Comparison of ENCODE assay signal across 28 mouse cellular contexts in genomic region chr3:152203996-152204395, GRCm38 (mm10). TPM values are rescaled to one million over a fixed set of nuclear protein-coding genes. Genes with fewer than 3 reads are reported as not detected.
A peak's percentile ranks its signal among the peaks of the same experiment; 100 is the strongest.
DNase-seq lines count a peak whose midpoint lies in the region; ATAC-seq and TF ChIP-seq lines count a peak whose summit lies in the region.
"Had no signal": no experiment of that assay in that cellular context is flagged by ENCODE, and none has a peak within 500 bp of the region (broad histone marks: within the 10 kb centered on the region; RNA-seq: fewer than 3 reads in every experiment).

No protein-coding gene starts in this region.

- H3K4me1 ChIP-seq in liver, embryonic 11.5 days (replicated peaks; ENCODE audit: control insufficient read depth, insufficient read depth, low read length) = peaks cover 14% of the 10 kb centered on the region
- peaks cover 34% of the 10 kb centered on the region for H3K4me1 ChIP-seq in liver, embryonic 15.5 days (replicated peaks)

- no peak overlapping the region for H3K4me2 ChIP-seq in liver, embryonic 11.5 days
- H3K4me2 ChIP-seq in liver, embryonic 15.5 days = no peak overlapping the region
- H3K4me2 ChIP-seq: forebrain, embryonic 12.5 days; hindbrain, embryonic 14.5 days; limb, embryonic 15.5 days; midbrain, embryonic 15.5 days; neural tube, embryonic 15.5 days had no signal

- H3K4me3 ChIP-seq in liver, embryonic 11.5 days (ENCODE audit: low read depth, low read length) = no peak overlapping the region
- no peak overlapping the region for H3K4me3 ChIP-seq in liver, embryonic 15.5 days (replicated peaks)
- no peak overlapping the region for H3K4me3 ChIP-seq in layer of hippocampus, adult 2 months
- H3K4me3 ChIP-seq: forebrain, embryonic 12.5 days; limb, embryonic 15.5 days; midbrain, embryonic 15.5 days; neural tube, embryonic 15.5 days had no signal

- no peak overlapping the region for H3K9ac ChIP-seq in liver, embryonic 11.5 days (ENCODE audit: low read depth, low read length)
- H3K9ac ChIP-seq in liver, embryonic 15.5 days = no peak overlapping the region
- H3K9ac ChIP-seq: forebrain, embryonic 12.5 days; forebrain, postnatal 0 days; hindbrain, embryonic 14.5 days; limb, embryonic 15.5 days; midbrain, embryonic 15.5 days; neural tube, embryonic 15.5 days had no signal

- H3K27me3 ChIP-seq in liver, embryonic 11.5 days (replicated peaks; ENCODE audit: control insufficient read depth, insufficient read depth, low read length) = no peaks in the 10 kb centered on the region
- no peaks in the 10 kb centered on the region for H3K27me3 ChIP-seq in liver, embryonic 15.5 days
- H3K27me3 ChIP-seq: forebrain, embryonic 12.5 days; limb, embryonic 15.5 days; midbrain, embryonic 15.5 days; neural tube, embryonic 15.5 days had no signal

- ATAC-seq in liver, embryonic 11.5 days (replicated peaks; ENCODE audit: low FRiP score) = peak; percentile 17; the same call in 1 of the 2 replicates
- ATAC-seq in liver, embryonic 15.5 days (ENCODE audit: insufficient read depth) = 0 out of 2 replicates have a peak, but pooled peaks have one; percentile 7
- ATAC-seq in megakaryocyte-erythroid progenitor cell, adult 5-6 weeks (replicated peaks; ENCODE audit: low FRiP score, low TSS enrichment, poor library complexity, severe bottlenecking) = no peak
- ATAC-seq: forebrain, postnatal 0 days; midbrain, embryonic 15.5 days had no signal

- no peak for DNase-seq in liver, embryonic 11.5 days (ENCODE audit: low spot score)
- DNase-seq in liver = no peak
- DNase-seq in thymus, postnatal 0 days (ENCODE audit: low spot score) = peak; percentile 72
- DNase-seq in thymus, postnatal 4 days = peak; percentile 69
- DNase-seq in layer of hippocampus, adult 2 months (ENCODE audit: low spot score in 2 of 2) = no peak
- DNase-seq: adrenal gland, postnatal 25 days; B cell, adult 2 months; cerebellum, adult 18-20 months; cerebellum, postnatal 10 days; forebrain, postnatal 0 days; kidney, adult 2 months; kidney, postnatal 4 days; layer of hippocampus, postnatal 36 days; left cerebral cortex, postnatal 4 days; lung, adult 2 months; lung, postnatal 10 days; right cerebral cortex, postnatal 25 days; spleen, adult 18-20 months had no signal

- H3K9me3 ChIP-seq in liver, embryonic 11.5 days (ENCODE audit: control insufficient read depth, low read length) = no peaks in the 10 kb centered on the region
- no peaks in the 10 kb centered on the region for H3K9me3 ChIP-seq in liver, embryonic 15.5 days (replicated peaks)
- H3K9me3 ChIP-seq: forebrain, embryonic 12.5 days; limb, embryonic 15.5 days; midbrain, embryonic 15.5 days; neural tube, embryonic 15.5 days had no signal

- WGBS in liver, embryonic 11.5 days = 55% methylated on average over 3 of the region's 3 CpGs
- 35% methylated on average over 3 of the region's 3 CpGs for WGBS in liver, embryonic 15.5 days (ENCODE audit: insufficient replicate concordance)

- H3K36me3 ChIP-seq in liver, embryonic 11.5 days (ENCODE audit: control insufficient read depth, insufficient read depth, low read length) = 0 out of 2 replicates have a peak, but pooled peaks cover 4% of the 10 kb centered on the region
- H3K36me3 ChIP-seq in liver, embryonic 15.5 days (replicated peaks) = peaks cover 20% of the 10 kb centered on the region; the same call in 1 of the 2 replicates
- H3K36me3 ChIP-seq: midbrain, embryonic 15.5 days; neural tube, embryonic 15.5 days had no signal

- no peak overlapping the region for H3K27ac ChIP-seq in liver, embryonic 11.5 days (ENCODE audit: low read depth, low read length)
- no peak overlapping the region for H3K27ac ChIP-seq in liver, embryonic 15.5 days (replicated peaks)
- H3K27ac ChIP-seq in layer of hippocampus, adult 2 months = no peak overlapping the region
- H3K27ac ChIP-seq: forebrain, embryonic 12.5 days; hindbrain, embryonic 14.5 days; kidney, postnatal 0 days; limb, embryonic 15.5 days; macrophage; midbrain, embryonic 15.5 days; neural tube, embryonic 15.5 days had no signal

- TF ChIP-seq CTCF in layer of hippocampus, adult 2 months (conservative IDR thresholded peaks at IDR 0.05) = no peak

RNA-seq across cellular contexts. Expression of gene Dnajb4, which starts 6.1 kb away (rescaled TPM):
- 29.7 and 33.1 TPM in 2 replicates for polyA plus RNA-seq in liver, embryonic 11.5 days (2014; fragmentation: Nextera tagmentation; extraction: Ambion mirVana)
- polyA plus RNA-seq in liver, embryonic 15.5 days (2015; fragmentation: Nextera tagmentation; extraction: Ambion mirVana) = 35.3 and 36.8 TPM in 2 replicates
- polyA plus RNA-seq in thymus, postnatal 0 days (2015; fragmentation: Nextera tagmentation; extraction: Ambion mirVana) = 35.3 and 37.0 TPM in 2 replicates
- 10 to 100 TPM; 61.5 to 62.6 TPM for total RNA-seq in layer of hippocampus, adult 2 months (2021)
- total RNA-seq in megakaryocyte-erythroid progenitor cell, adult 5-6 weeks (2014; fragmentation: Nextera tagmentation) = 29.5 and 34.9 TPM in 2 replicates
- total RNA-seq in megakaryocyte-erythroid progenitor cell, adult 5-6 weeks (2017) = 74.0 and 111 TPM in 2 replicates

RNA-seq across cellular contexts. Expression of gene Fubp1, which starts 6.2 kb away (rescaled TPM):
- 234 and 253 TPM in 2 replicates for polyA plus RNA-seq in liver, embryonic 11.5 days (2014; fragmentation: Nextera tagmentation; extraction: Ambion mirVana)
- 55.1 and 57.1 TPM in 2 replicates for polyA plus RNA-seq in liver, embryonic 15.5 days (2015; fragmentation: Nextera tagmentation; extraction: Ambion mirVana)
- polyA plus RNA-seq in thymus, postnatal 0 days (2015; fragmentation: Nextera tagmentation; extraction: Ambion mirVana) = 234 and 249 TPM in 2 replicates
- 100 to 1,000 TPM; 123 to 140 TPM for total RNA-seq in layer of hippocampus, adult 2 months (2021)
- 197 and 235 TPM in 2 replicates for total RNA-seq in megakaryocyte-erythroid progenitor cell, adult 5-6 weeks (2014; fragmentation: Nextera tagmentation)
- total RNA-seq in megakaryocyte-erythroid progenitor cell, adult 5-6 weeks (2017) = 282 and 332 TPM in 2 replicates

RNA-seq across cellular contexts. Expression of gene Gipc2, which starts 38.0 kb away (rescaled TPM):
- 12.1 and 15.4 TPM in 2 replicates for polyA plus RNA-seq in liver, embryonic 11.5 days (2014; fragmentation: Nextera tagmentation; extraction: Ambion mirVana)
- 19.3 and 20.0 TPM in 2 replicates for polyA plus RNA-seq in liver, embryonic 15.5 days (2015; fragmentation: Nextera tagmentation; extraction: Ambion mirVana)
- polyA plus RNA-seq in thymus, postnatal 0 days (2015; fragmentation: Nextera tagmentation; extraction: Ambion mirVana) = 1.1 and 1.4 TPM in 2 replicates
- 1 to 10 TPM in 1 of 2 experiments, under 1 TPM in 1; 0.98 to 1.3 TPM for total RNA-seq in layer of hippocampus, adult 2 months (2021)
- total RNA-seq in megakaryocyte-erythroid progenitor cell, adult 5-6 weeks (2014; fragmentation: Nextera tagmentation) = not detected in 2 replicates
- not detected in 2 replicates for total RNA-seq in megakaryocyte-erythroid progenitor cell, adult 5-6 weeks (2017)
- total RNA-seq: hematopoietic stem cell, adult 5-6 weeks had no signal
- polyA plus RNA-seq: macrophage had no signal

Comparison
In these comparisons a context has a peak if more than half of its experiments do, and no peak if none do; other contexts are left out.
1. DNase-seq: peak in thymus, postnatal 0 days (single experiment) and thymus, postnatal 4 days (single experiment); none in liver, embryonic 11.5 days (single experiment), liver (single experiment) and layer of hippocampus, adult 2 months (0 of 2).